Mouse (Mus musculus): ENCODE data around the gene Hist2h3c1.
"Not testable (repeated sequence)": the region's sequence is repeated elsewhere in the genome, so short reads cannot be mapped to it uniquely, and the experiment has no call there.

Hist2h3c1 gene

GRCm38 (mm10) chr3:96246427-96246856, at the start of gene Hist2h3c1:
Hist2h3c1 (plus strand) TSS chr3:96246685.
- DNase-seq (ENCODE audit: low spot score in 2 of 2) = not testable (repeated sequence)

DNA sequence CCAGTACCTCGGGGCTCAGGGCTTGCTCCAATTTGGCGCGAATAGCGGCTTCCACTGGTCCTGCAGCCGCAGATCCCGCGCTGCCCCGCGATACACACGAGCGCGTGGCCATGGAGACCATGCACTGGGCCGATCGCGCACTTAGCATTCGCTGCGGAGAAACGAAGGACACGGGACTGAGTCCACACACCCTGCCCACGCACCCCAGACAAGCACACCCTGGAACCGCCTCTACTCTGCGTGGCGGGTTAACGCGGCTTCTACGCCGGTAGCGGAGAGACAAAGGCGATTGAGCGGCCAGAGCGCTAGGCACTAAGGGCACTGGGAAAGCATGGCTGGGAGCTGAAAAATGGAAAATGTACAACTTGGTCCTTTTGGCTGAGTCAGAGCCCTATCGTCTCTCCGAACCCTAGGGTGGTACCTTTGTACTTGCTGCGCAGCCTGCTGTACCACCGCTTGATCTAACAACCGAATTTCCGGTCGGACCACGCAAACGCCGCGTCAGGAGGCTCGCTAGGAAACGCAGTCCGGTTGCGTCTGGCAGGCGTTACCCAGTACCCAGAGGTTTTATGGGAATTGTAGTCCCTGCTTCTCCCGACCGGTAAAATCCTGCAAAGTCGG, 49.2 kb upstream of the Hist2h3c1 start:
- DNase-seq (ENCODE audit: low spot score in 2 of 2) = peak; percentile 80 to 89

DNA sequence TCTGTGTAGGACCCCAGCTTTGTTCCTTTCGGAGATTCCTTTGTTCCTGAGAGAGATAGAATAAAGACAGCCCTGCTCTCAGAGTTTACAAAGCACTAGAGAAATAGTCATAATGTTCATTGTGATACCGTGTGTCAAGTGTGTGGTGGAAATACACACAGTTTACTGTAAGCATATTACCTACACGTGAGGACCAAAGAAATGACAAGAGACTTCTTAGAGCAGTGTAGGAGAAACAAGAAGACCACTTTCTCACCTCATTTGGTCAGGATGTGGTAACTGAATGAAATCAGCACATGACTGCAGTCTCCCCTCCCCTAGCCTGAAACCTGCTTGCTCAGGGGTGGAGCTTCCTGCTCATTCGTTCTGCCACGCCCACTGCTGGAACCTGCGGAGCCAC, 48.3 kb upstream of the Hist2h3c1 start:
- DNase-seq (ENCODE audit: low spot score in 2 of 2) = no peak

- not testable (repeated sequence) for DNase-seq (ENCODE audit: low spot score in 2 of 2)
These were observed 47.8 kb upstream of the Hist2h3c1 start for GRCm38 (mm10) chr3:96198601-96199251.

DNA sequence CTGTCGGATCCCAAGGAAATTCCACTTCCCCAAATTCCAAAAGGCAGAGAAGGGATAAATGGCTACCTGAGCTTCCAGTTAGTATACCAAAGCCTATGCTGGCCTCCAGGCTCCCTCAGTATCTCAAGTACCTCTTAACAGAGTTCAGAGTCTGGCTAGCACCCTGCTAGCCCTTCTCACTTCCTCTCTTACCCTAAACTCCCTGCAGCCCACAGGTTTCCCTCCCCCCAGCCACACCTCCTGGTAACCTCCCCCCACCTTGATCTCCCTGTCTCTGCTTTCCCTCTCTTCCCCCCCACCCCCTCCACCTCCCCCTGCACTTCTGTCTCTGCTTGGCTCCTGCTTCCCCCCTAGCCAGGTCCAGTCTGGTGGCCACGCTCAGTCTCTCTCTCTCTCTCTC, 46.8 kb upstream of the Hist2h3c1 start:
- DNase-seq (ENCODE audit: low spot score in 2 of 2) = no peak

GRCm38 (mm10) chr3:96207819-96208218, 38.7 kb upstream of the Hist2h3c1 start:
- no peak for DNase-seq (ENCODE audit: low spot score in 2 of 2)

GRCm38 (mm10) chr3:96209242-96209641, 37.2 kb upstream of the Hist2h3c1 start:
- no peak for DNase-seq (ENCODE audit: low spot score in 2 of 2)

DNA sequence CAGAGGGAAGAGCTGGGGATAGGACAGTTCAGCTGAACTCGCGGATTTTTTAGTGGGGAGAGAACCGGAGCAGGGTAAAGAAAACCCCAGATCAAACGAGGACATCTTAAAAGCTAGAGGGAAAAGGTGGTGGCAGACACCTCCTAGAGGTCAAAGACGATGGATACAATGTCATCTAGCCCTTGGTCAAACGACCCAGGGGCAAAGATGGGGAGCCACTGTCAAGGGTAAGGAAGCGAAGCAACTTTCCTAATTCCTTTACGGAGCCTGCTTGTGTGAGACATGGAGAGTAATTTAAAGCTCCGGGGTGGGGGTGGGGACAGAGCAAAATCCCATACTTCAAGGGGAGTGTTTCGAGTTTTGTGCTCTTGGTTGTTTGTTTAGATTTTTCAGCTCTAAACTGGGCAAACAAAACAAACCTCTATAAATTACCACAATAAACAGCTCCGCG, 27.3 kb upstream of the Hist2h3c1 start:
- DNase-seq (ENCODE audit: low spot score in 2 of 2) = no peak

GRCm38 (mm10) chr3:96219661-96220130, 26.8 kb upstream of the Hist2h3c1 start, which contains the start of the genes Bola1 and Hist2h2ab:
Bola1 (minus strand) TSS chr3:96219709.
Hist2h2ab (plus strand) TSS chr3:96219865.
- DNase-seq (ENCODE audit: low spot score in 2 of 2) = peak; percentile 66 to 67

- DNase-seq (ENCODE audit: low spot score in 2 of 2) = not testable (repeated sequence)
These were observed 26.2 kb upstream of the Hist2h3c1 start for GRCm38 (mm10) chr3:96220131-96220764.

GRCm38 (mm10) chr3:96220765-96221639, 25.5 kb upstream of the Hist2h3c1 start, which contains the start of the genes Hist2h2ac and Hist2h2be:
Hist2h2ac (minus strand) TSS chr3:96220880.
Hist2h2be (plus strand) TSS chr3:96221119.
- peak; percentile 75 to 76 for DNase-seq (ENCODE audit: low spot score in 2 of 2)

DNA sequence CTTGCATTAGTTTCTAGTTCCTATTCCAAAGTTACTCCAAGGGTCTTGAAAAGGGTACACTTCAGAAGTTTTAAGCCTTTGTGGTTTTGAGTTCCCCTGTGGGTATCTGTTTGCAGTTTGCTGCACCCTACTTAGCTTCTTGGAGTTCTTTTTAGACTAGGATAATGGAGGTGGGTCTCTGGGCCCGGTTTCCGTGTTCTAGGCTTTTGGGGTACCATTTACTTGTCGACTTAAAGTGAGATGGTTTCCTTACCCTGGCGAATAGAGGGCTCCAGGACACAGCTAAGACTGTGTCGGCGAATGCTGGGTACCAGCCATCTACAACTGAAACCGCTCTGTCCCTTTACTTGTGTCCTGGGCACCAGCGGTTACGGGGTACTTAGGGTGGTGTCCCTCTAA, 24.8 kb upstream of the Hist2h3c1 start:
- no peak for DNase-seq (ENCODE audit: low spot score in 2 of 2)

GRCm38 (mm10) chr3:96222774-96223173, 23.7 kb upstream of the Hist2h3c1 start:
- DNase-seq (ENCODE audit: low spot score in 2 of 2) = no peak

- no peak for DNase-seq (ENCODE audit: low spot score in 2 of 2)
These were observed 21.1 kb upstream of the Hist2h3c1 start for GRCm38 (mm10) chr3:96225421-96225820.

DNA sequence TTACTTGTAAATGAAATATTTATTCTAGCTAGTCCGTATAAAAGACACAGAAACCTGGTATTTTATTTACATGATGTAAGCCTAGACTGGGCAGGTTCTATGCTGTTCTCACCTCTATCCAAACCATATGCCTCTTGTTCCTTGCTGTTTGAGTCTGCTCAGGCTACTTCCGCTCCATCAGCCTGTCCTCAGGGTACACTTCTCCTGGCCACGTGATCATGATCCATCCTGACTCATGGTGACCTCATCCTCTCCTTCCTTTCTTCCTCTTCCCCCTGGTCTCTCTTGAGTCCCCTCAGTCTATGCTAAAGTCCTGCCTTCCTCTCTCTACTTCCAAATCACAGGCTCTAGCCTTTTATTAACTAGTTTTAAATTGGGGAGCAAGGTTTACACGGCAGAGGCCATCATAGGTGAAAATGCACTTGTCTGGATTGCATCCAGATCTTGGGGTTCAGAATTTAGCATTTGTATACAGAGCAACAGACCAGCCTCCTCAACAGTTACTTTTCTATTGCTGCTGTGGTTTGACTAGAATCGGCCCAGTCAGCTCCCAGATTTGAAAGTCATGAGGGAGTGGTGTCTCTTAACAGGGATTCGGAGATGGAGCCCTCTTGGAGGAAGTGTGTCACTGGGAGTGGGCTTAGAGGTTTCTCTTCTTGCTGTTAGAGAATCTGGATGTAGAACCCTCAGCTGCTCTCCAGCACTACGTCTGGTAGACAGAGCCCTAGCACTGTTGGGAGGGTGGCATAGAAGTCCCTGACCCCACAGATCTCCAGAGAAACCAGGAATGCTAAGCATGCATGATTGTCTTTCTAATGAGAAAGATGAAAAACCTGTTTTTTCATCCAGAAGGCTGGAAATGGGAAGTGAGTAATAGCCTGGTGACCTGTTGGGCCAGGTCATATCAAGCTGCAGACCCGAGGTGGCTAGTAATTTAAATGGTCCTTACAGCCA, 19.5 kb upstream of the Hist2h3c1 start:
- no peak for DNase-seq (ENCODE audit: low spot score in 2 of 2)

DNA sequence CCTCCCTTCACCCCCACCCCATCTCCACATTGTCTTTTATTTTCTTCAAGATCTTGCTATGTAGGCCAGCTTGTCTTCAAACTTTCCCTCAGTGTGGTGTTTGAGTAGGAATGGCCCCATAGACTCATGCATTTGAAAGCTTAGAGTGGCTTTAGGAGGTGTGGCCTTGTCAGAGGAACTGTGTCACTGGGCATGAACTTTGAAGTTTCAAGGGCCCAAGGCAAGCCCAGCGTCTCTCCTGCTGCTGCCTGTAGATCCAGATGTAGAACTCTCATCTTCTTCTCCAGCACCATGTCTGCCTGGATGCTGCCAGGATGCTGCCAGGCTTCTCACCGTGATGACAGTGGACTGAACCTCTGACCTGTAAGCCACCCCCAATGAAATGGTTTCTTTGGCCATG, 17.7 kb upstream of the Hist2h3c1 start:
- DNase-seq (ENCODE audit: low spot score in 2 of 2) = no peak

GRCm38 (mm10) chr3:96230404-96230803, 16.1 kb upstream of the Hist2h3c1 start:
- no peak for DNase-seq (ENCODE audit: low spot score in 2 of 2)

GRCm38 (mm10) chr3:96230910-96231757, 15.4 kb upstream of the Hist2h3c1 start:
- DNase-seq (ENCODE audit: low spot score in 2 of 2) = no peak

DNA sequence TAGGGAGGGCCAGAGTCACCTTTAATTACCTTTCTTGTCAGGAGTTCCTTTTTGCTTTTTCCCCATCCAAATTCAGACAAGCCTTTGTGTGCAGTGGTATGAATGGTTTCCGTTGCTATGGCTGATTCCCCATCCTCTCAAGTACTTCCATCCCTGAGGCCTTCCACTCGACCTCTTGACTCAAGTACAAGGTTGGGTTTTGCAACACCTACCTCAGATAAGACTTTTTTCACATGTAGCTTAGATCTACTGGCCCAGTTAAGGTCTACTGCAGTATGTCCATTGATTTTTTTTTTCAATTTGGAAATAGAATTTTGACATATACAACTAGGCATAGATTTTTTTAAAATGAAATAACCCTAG, 14.7 kb upstream of the Hist2h3c1 start:
- no peak for DNase-seq (ENCODE audit: low spot score in 2 of 2)

All from frontal cortex, postnatal 25 days (tissue).